Mouse (Mus musculus): ENCODE data around the gene Lrrc15. TPM values are rescaled to one million over a fixed set of nuclear protein-coding genes. Genes with fewer than 3 reads are reported as not detected.

The Lrrc15 gene
- total and polyA plus RNA-seq, 3 experiments: not detected

DNA sequence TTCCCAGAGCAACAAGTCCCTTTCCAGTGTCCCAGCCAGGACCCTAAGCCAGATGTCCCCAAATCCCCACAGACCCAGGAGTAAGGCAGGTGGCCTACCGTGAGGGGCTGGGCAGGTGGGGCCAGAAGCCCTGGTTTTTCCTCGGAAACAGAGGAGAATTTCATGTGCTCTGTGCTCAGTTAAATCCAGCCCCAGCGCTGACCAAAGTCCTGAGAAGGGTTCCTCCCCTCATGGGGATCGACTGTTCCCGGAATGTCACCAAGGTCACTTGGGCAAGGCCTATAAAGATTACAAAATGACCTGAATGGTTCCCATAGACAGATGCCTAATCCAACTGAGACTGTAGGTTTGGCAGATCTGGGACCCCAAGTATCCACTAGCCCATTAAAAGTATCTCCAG is 15.7 kb downstream of the Lrrc15 start, which contains the start of gene Cpn2:
TSS of gene Cpn2 (minus strand) at position 141 of the 400 bp plus-strand sequence.
- H3K27ac ChIP-seq (ENCODE audit: control insufficient read depth, low read depth, low read length): no peak within 1 kb of the TSS
- H3K9me3 ChIP-seq (replicated peaks; ENCODE audit: insufficient read depth, low read length): no peaks in the 10 kb centered on the region
- H3K4me1 ChIP-seq (ENCODE audit: control insufficient read depth in 1 of 2, insufficient read depth in 2 of 2, low read length in 2 of 2): no peaks in the 10 kb centered on the region
- DNase-seq (ENCODE audit: low read depth, low spot score): no peak
- H3K79me2 ChIP-seq (ENCODE audit: control insufficient read depth, insufficient read depth, low read length, poor library complexity): no peaks in the 10 kb centered on the region
- TF ChIP-seq JUND (IDR thresholded peaks at IDR 0.05; ENCODE audit: low read depth, low read length) (no peak), MAFK (IDR thresholded peaks at IDR 0.05; ENCODE audit: borderline replicate concordance, low read depth, low read length) (no peak)
- H3K4me3 ChIP-seq (ENCODE audit: control insufficient read depth in 1 of 2, insufficient read depth in 1 of 2, low read depth in 2 of 2, low read length in 2 of 2): no peak within 1 kb of the TSS
- no peak within 1 kb of the TSS for H3K9ac ChIP-seq (ENCODE audit: control insufficient read depth, low read depth, low read length, poor library complexity, severe bottlenecking)
- no peaks in the 10 kb centered on the region for H3K36me3 ChIP-seq (ENCODE audit: control insufficient read depth in 1 of 2, insufficient read depth in 2 of 2, low read length in 2 of 2)
- H3K27me3 ChIP-seq (ENCODE audit: control insufficient read depth in 1 of 2, insufficient read depth in 2 of 2, low read length in 2 of 2): peaks cover 1 to 6% of the 10 kb centered on the region in 2 experiments; a peak in 3 of 4 replicates

DNA sequence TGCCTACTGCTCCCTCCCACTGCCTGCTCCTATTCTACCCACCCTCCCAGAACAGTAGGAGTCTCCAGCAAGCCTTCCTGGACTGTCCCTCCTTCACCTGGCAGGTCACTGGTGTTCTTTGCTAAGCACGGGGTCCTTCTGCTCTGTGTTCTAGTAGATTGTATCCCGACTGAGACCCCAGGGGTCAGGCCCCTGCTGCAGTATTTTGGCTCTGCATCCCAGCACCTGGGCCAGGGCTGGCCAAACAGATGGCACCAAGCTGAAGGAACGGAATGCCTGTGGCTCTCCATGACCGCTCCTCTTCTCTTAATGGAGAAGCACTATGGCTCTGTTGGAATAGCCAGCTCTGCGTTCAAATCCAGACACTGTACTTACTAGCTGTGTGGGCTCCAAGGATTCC is 16.5 kb downstream of the Lrrc15 start:
- peaks cover 1 to 6% of the 10 kb centered on the region in 2 experiments; a peak in 3 of 4 replicates for H3K27me3 ChIP-seq (ENCODE audit: control insufficient read depth in 1 of 2, insufficient read depth in 2 of 2, low read length in 2 of 2)
- TF ChIP-seq E2F4 (IDR thresholded peaks at IDR 0.05; ENCODE audit: borderline replicate concordance, low read depth, low read length) (no peak), NELFE (IDR thresholded peaks at IDR 0.05; ENCODE audit: low read depth, low read length) (no peak), TAL1 (IDR thresholded peaks at IDR 0.05; ENCODE audit: low read length) (no peak), POLR2AphosphoS5 (IDR thresholded peaks at IDR 0.05; ENCODE audit: borderline replicate concordance, low read depth, low read length) (no peak), EP300 (IDR thresholded peaks at IDR 0.05; ENCODE audit: low read depth in 1 of 2, low read length in 2 of 2) (no peak), JUND (IDR thresholded peaks at IDR 0.05; ENCODE audit: low read depth, low read length) (no peak), RAD21 (IDR thresholded peaks at IDR 0.05; ENCODE audit: low read depth, low read length) (no peak), SMC3 (IDR thresholded peaks at IDR 0.05; ENCODE audit: low read depth, low read length) (no peak), ZKSCAN1 (IDR thresholded peaks at IDR 0.05; ENCODE audit: low read depth, low read length) (no peak), CHD2 (IDR thresholded peaks at IDR 0.05; ENCODE audit: low read length) (no peak), RCOR1 (IDR thresholded peaks at IDR 0.05; ENCODE audit: low read depth, low read length) (no peak), KAT2A (conservative IDR thresholded peaks at IDR 0.05; ENCODE audit: low read depth, low read length) (no peak), MYC (IDR thresholded peaks at IDR 0.05; ENCODE audit: low read depth, low read length) (no peak), TBP (IDR thresholded peaks at IDR 0.05; ENCODE audit: low read depth, low read length) (no peak)

DNA sequence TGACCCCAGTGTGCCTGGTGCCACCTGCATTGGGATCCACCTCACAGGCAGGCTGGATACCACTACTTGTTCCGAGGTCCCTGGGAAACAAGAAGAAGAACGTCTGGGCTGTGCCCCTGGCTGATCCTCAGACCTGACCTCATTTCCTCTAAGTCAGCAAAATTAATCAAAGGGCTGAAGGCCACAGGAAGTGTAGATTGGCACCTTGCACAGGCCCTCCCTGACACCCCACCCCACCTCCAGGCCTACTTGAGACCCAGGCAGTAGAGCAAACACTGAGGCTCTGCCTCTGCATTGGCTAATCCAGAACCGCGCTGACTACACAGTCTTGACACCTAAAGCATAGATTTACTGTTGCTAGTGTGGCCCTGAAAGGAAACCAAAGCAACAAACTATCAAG is 17.4 kb downstream of the Lrrc15 start:
- 0 out of 4 replicates have a peak, but pooled peaks cover 0 to 2% of the 10 kb centered on the region in 2 experiments for H3K36me3 ChIP-seq (ENCODE audit: control insufficient read depth in 1 of 2, insufficient read depth in 2 of 2, low read length in 2 of 2)
- no peak overlapping the region for H3K27ac ChIP-seq (ENCODE audit: control insufficient read depth, low read depth, low read length)
- H3K9me3 ChIP-seq (replicated peaks; ENCODE audit: insufficient read depth, low read length): no peaks in the 10 kb centered on the region
- no peak for TF ChIP-seq TCF12 (IDR thresholded peaks at IDR 0.05; ENCODE audit: low read depth, low read length)
- no peak for TF ChIP-seq RAD21 (IDR thresholded peaks at IDR 0.05; ENCODE audit: low read depth, low read length)
- TF ChIP-seq CHD1 (IDR thresholded peaks at IDR 0.05; ENCODE audit: low read depth, low read length): no peak
- no peak for TF ChIP-seq ELF1 (IDR thresholded peaks at IDR 0.05; ENCODE audit: low read depth, low read length)
- no peak for TF ChIP-seq ZMIZ1 (IDR thresholded peaks at IDR 0.05; ENCODE audit: low read depth, low read length)
- TF ChIP-seq ZKSCAN1 (IDR thresholded peaks at IDR 0.05; ENCODE audit: low read depth, low read length): no peak
- TF ChIP-seq JUND (IDR thresholded peaks at IDR 0.05; ENCODE audit: low read depth, low read length): no peak
- TF ChIP-seq GATA1 (IDR thresholded peaks at IDR 0.05; ENCODE audit: low read depth, low read length): no peak
- no peak for TF ChIP-seq USF2 (IDR thresholded peaks at IDR 0.05; ENCODE audit: borderline replicate concordance in 1 of 2, insufficient read depth in 1 of 2, low read depth in 1 of 2, low read length in 2 of 2)
- TF ChIP-seq BHLHE40 (IDR thresholded peaks at IDR 0.05; ENCODE audit: borderline replicate concordance, low read depth, low read length): no peak
- no peak for TF ChIP-seq TAL1 (IDR thresholded peaks at IDR 0.05; ENCODE audit: low read length)
- TF ChIP-seq ZNF384 (IDR thresholded peaks at IDR 0.05; ENCODE audit: low read depth, low read length): no peak
- H3K9ac ChIP-seq (ENCODE audit: control insufficient read depth, low read depth, low read length, poor library complexity, severe bottlenecking): no peak overlapping the region
- DNase-seq (ENCODE audit: low read depth, low spot score): no peak
- no peaks in the 10 kb centered on the region for H3K79me2 ChIP-seq (ENCODE audit: control insufficient read depth, insufficient read depth, low read length, poor library complexity)
- H3K27me3 ChIP-seq (ENCODE audit: control insufficient read depth in 1 of 2, insufficient read depth in 2 of 2, low read length in 2 of 2): peaks cover 1 to 6% of the 10 kb centered on the region in 2 experiments; a peak in 3 of 4 replicates
- peaks cover 0 to 4% of the 10 kb centered on the region in 2 experiments; a peak in 1 of 4 replicates for H3K4me1 ChIP-seq (ENCODE audit: control insufficient read depth in 1 of 2, insufficient read depth in 2 of 2, low read length in 2 of 2)
- no peak overlapping the region for H3K4me3 ChIP-seq (ENCODE audit: control insufficient read depth in 1 of 2, insufficient read depth in 1 of 2, low read depth in 2 of 2, low read length in 2 of 2)

More for the DNA sequence above, 16.5 kb downstream of the Lrrc15 start:
- Histone ChIP-seq H3K9me3 (replicated peaks; ENCODE audit: insufficient read depth, low read length) (no peaks in the 10 kb centered on the region), H3K9ac (ENCODE audit: control insufficient read depth, low read depth, low read length, poor library complexity, severe bottlenecking) (no peak overlapping the region), H3K4me1 (ENCODE audit: control insufficient read depth in 1 of 2, insufficient read depth in 2 of 2, low read length in 2 of 2) (peaks cover 0 to 4% of the 10 kb centered on the region in 2 experiments; a peak in 1 of 4 replicates), H3K4me3 (ENCODE audit: control insufficient read depth in 1 of 2, insufficient read depth in 1 of 2, low read depth in 2 of 2, low read length in 2 of 2) (no peak overlapping the region), H3K79me2 (ENCODE audit: control insufficient read depth, insufficient read depth, low read length, poor library complexity) (no peaks in the 10 kb centered on the region), H3K27ac (ENCODE audit: control insufficient read depth, low read depth, low read length) (no peak overlapping the region), H3K36me3 (ENCODE audit: control insufficient read depth in 1 of 2, insufficient read depth in 2 of 2, low read length in 2 of 2) (0 out of 4 replicates have a peak, but pooled peaks cover 0 to 2% of the 10 kb centered on the region in 2 experiments)
- no peak for DNase-seq (ENCODE audit: low read depth, low spot score)

Measured in MEL (cell line).